Mouse (Mus musculus) heart, embryonic 10.5 days (tissue): Measurements from ENCODE around the gene Tmem139. TPM values are rescaled to one million over a fixed set of nuclear protein-coding genes. Genes with fewer than 3 reads are reported as not detected.

Experiments
- DNase-seq: peaks from one replicate; pipeline ENCODE4 v3.0.0-alpha.2; 2017; ENCODE audit warnings: low spot score
- H3K27ac ChIP-seq: fragments of 300-500 bp; sonication (generic); 2 replicates; pipeline ENCODE4 v1.5.1; 2016; ENCODE audit warnings: mild to moderate bottlenecking
- H3K27me3 ChIP-seq: fragments of 300-500 bp; sonication (generic); 2 replicates; pipeline ENCODE4 v1.6.1; 2016; ENCODE audit warnings: mild to moderate bottlenecking; ENCODE audit not compliant: poor library complexity, insufficient read depth, severe bottlenecking
- H3K36me3 ChIP-seq: fragments of 300-500 bp; sonication (generic); 2 replicates; pipeline ENCODE4 v1.6.1; 2016; ENCODE audit warnings: mild to moderate bottlenecking, moderate library complexity
- H3K4me1 ChIP-seq: fragments of 300-500 bp; sonication (generic); 2 replicates; pipeline ENCODE4 v1.6.1; 2016; ENCODE audit warnings: mild to moderate bottlenecking
- H3K4me3 ChIP-seq: fragments of 300-500 bp; sonication (generic); 2 replicates; pipeline ENCODE4 v1.5.1; 2016; ENCODE audit warnings: mild to moderate bottlenecking, moderate library complexity
- H3K9me3 ChIP-seq: fragments of 300-500 bp; sonication (generic); 2 replicates; pipeline ENCODE4 v1.6.1; 2016; ENCODE audit warnings: mild to moderate bottlenecking, moderate library complexity
- WGBS: fragments of 180-500 bp; shearing (Covaris S2); methylation state at CpG from one replicate; pipeline ENCODE4 v1.1.7; 2016; 5-methylcytosine and 5-hydroxymethylcytosine counted together
- polyA plus RNA-seq: library from polyadenylated mRNA; unstranded; fragments of >200 nt; fragmentation: Nextera tagmentation; extraction: Ambion mirVana; gene quantifications from 2 replicates; pipeline ENCODE4 v1.2.1, GENCODE M21; 2016

Tmem139 gene
- polyA plus RNA-seq = 0.21 and 0.41 TPM in 2 replicates

DNA sequence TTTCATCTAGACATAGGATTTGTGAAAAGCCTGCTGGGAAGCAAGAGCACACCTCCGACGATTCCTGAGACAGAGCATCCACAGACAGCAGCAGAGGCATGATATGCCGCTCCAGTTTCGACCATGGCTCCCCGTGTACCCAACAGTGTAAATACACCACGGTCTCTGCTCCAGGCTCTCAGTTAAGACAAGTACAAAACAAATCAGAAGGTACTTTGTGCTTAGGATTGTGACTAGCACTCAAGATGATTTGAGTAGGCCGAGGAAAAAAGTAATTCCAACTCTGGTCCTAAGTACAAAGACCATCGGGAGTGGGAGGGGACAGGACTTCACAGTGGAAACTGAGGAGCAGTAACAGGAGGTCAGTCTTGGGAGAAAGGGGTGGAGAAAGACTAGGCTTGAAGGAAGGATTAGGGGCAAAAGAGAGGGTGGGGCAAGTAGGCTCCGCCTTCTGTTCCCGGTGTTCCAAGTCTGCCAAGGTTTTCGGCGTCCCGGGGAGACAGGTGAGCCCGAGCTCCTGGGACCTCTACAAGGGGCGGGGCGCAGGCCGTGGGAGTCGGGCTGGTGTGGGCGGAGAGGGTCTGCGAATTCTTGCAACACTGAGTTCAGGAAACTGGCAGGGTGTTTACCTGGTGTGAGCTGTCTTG, at the start of gene Tmem139:
TSS of gene Tmem139 (plus strand) at position 447 of the 647 bp plus-strand sequence.
- 11% methylated on average over 20 of the region's 20 CpGs for WGBS
- peaks cover 10% of the 10 kb centered on the region for H3K4me1 ChIP-seq
- peak within 1 kb of the TSS; percentile 52; the same call in 1 of the 2 replicates for H3K27ac ChIP-seq
- H3K27me3 ChIP-seq = peaks cover 6% of the 10 kb centered on the region; the same call in 1 of the 2 replicates
- no peaks in the 10 kb centered on the region for H3K9me3 ChIP-seq
- DNase-seq = no peak
- peak within 1 kb of the TSS; percentile 46 for H3K4me3 ChIP-seq
- no peaks in the 10 kb centered on the region for H3K36me3 ChIP-seq

DNA sequence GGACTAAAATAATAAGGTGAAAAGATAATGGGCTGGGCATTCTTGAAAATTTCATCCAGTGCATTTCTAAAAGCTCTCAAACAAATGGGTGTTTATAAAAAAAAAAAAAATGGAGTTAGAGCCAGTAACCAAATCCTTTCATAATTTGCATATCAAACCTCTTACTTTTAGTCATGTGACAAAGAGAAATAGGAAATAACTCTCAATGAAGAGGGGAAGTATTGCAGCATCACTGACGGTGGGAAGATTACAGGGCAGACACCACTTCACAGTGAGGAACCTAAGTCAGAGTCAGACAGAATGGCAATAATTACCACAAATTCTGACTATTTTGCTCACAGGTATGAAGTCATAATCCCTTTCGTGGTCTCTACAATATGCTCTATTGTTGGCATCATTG, 46.7 kb upstream of the Tmem139 start, which contains the start of gene Tas2r144:
TSS of gene Tas2r144 (plus strand) at position 301 of the 400 bp plus-strand sequence.
- no peak for DNase-seq
- Histone ChIP-seq H3K36me3 (no peaks in the 10 kb centered on the region), H3K4me3 (no peak within 1 kb of the TSS), H3K9me3 (no peaks in the 10 kb centered on the region), H3K4me1 (no peaks in the 10 kb centered on the region), H3K27me3 (no peaks in the 10 kb centered on the region), H3K27ac (no peak within 1 kb of the TSS)
- WGBS = 81% methylated on average over 2 of the region's 2 CpGs

DNA sequence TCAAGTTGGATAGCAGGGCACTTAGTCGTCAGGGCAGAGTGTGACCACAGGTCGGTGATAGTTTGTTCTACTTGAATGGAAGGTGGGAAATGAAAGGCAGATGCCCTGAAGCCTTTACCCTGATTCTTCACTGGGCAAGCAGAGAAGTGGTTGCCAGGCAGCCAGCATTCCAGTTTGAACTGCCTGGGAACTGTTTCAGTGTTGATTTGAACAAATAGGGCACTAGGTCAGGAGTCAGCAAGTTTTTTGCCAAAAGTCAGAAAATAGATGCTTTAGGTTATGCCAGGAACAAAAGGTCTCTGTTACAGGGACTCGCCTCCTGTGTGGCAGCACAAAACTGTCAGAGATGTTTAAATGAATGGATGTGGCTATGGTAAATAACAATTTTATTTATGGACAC, 39.5 kb upstream of the Tmem139 start:
- 77% methylated on average over 3 of the region's 3 CpGs for WGBS
- H3K27ac ChIP-seq = no peak overlapping the region
- no peak overlapping the region for H3K4me3 ChIP-seq
- no peaks in the 10 kb centered on the region for H3K27me3 ChIP-seq
- DNase-seq = no peak
- H3K36me3 ChIP-seq = no peaks in the 10 kb centered on the region
- no peaks in the 10 kb centered on the region for H3K9me3 ChIP-seq
- no peaks in the 10 kb centered on the region for H3K4me1 ChIP-seq

DNA sequence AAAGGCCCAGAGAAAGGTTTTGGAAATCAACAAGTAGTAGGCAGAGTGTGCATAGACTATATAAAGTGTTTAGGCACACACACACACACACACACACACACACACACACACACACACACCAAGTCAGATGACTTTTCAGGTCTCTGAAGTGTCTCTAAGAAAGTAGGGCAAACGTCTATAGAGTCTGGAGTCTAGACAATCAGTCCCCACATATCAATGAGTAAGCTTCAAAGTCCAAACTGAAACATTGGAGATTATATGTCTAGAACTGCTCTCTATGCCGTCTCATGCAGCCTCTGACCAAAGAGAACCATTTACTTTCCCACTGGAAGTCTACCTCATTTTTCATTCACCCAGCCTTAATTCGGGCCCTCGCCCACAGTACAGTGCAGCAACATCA, 36.7 kb upstream of the Tmem139 start:
- Histone ChIP-seq H3K4me3 (no peak overlapping the region), H3K27me3 (no peaks in the 10 kb centered on the region), H3K36me3 (no peaks in the 10 kb centered on the region), H3K27ac (no peak overlapping the region), H3K4me1 (no peaks in the 10 kb centered on the region), H3K9me3 (no peaks in the 10 kb centered on the region)
- DNase-seq = no peak
- whole genome bisulfite sequencing = 57% methylated on average over 4 of the region's 4 CpGs

DNA sequence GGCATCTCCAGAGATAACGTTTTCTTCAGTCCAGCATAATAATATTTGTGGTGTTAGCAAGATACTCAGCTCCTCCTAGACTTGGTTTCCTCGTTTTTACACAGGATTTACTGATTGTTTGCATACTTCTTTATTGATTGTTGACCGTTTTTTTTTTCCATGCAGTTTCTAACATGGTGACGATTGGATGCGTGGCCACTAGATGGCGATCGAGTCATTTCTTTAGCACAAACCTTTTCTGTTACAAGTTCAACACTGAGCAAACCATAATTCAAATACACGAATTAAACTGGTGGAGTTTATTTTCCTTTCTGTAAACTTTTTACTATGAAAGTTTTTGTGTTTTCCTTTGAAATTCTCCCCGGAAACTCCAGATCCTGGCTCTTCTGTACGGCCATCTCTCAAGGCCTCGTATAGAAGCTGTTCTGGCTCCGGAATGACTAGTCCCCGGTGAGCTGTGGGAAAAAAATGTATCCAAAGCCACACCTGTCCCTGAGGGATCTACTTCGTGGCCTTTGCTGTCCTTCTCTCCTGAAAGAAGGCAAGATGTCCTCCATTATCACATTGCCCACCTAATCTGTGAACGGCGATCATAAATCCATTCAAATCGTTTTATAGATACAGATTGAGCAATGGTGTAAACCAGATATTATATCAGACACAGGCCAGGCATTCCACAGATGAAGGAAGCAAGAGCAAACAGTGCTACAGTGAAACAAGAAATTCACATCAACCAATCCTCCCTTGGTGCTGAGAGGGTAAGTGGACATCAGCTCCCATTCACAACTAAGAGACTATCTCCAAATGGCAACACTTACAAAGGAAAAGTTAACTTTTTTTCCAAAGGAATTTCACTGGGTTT, 34.3 kb upstream of the Tmem139 start:
- WGBS = 34% methylated on average over 17 of the region's 17 CpGs

DNA sequence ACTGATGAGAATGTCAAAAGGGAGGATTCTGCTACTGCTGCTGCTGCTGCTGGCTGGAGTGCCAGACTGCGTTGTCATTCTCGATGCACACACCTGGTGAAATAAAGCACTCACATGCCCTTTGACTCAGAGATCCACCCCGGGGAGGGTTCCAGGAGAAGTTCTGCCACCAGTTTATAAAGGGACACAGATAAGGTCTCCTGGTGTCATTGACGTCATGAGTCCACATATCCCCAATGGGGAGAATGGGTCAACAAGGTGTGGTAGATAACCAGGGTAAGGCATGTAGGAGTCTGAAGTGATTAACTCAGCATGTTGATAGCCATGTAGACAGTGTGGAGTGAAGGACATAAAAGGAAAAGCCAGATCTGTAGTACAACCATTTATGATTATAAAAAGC, 32.2 kb upstream of the Tmem139 start:
- Histone ChIP-seq H3K4me1 (no peaks in the 10 kb centered on the region), H3K4me3 (no peak overlapping the region), H3K9me3 (no peaks in the 10 kb centered on the region), H3K36me3 (no peaks in the 10 kb centered on the region), H3K27me3 (no peaks in the 10 kb centered on the region), H3K27ac (no peak overlapping the region)
- WGBS = 61% methylated on average over 4 of the region's 4 CpGs
- DNase-seq = no peak

More for the DNA sequence above, 34.3 kb upstream of the Tmem139 start:
- Histone ChIP-seq H3K9me3 (no peaks in the 10 kb centered on the region), H3K27me3 (no peaks in the 10 kb centered on the region), H3K36me3 (no peaks in the 10 kb centered on the region), H3K27ac (no peak overlapping the region), H3K4me3 (no peak overlapping the region), H3K4me1 (no peaks in the 10 kb centered on the region)
- DNase-seq = no peak

DNA sequence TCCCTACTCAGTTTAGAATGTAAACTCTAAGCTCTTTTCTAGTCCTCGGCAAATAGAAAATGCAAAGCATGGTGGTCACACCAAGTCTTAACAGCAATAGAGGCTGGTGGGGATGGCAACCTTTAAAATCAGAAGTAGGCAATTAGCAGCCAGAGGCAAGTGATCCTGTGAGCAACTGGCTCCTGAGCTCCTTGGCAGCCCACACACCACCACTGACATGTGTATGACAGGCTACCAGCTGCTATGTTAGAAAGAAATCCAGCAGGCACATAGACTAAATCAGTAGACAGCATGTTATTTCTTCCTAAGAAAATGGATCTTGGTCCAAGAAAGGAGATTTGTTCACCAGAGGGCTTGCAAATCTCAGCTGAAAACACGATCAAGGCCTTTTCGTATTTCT, 30.6 kb upstream of the Tmem139 start:
- Histone ChIP-seq H3K4me1 (no peaks in the 10 kb centered on the region), H3K27ac (no peak overlapping the region), H3K9me3 (no peaks in the 10 kb centered on the region), H3K36me3 (no peaks in the 10 kb centered on the region), H3K27me3 (no peaks in the 10 kb centered on the region), H3K4me3 (no peak overlapping the region)
- WGBS = 88% methylated on average over 3 of the region's 3 CpGs
- DNase-seq = no peak

DNA sequence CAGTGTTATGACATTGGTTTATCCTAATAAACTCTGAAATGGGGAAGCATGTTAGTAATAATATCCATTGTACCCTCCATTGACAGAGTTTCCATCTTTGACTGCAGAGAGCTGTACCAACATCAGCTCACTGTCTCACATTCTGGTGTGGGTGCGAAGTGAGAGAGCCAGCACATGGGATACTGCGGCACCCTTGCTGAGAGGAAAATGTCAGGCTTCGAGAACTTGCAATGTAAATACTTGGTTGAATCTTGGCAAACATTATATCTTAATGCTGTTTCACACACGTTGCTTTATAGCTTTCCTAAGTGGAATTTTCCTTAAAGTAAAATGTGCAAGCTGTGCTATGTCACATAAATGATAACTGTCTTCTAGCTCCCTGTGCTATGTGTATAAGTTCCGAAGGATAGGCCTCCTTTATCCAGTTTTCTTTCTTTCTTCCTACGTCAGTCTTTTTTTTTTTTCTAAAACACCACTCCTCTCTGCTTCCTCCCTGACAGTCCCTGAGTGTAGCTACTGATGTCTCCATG, 24.4 kb upstream of the Tmem139 start:
- H3K4me1 ChIP-seq = no peaks in the 10 kb centered on the region
- WGBS = 67% methylated on average over 6 of the region's 6 CpGs
- DNase-seq = no peak
- no peak overlapping the region for H3K4me3 ChIP-seq
- H3K27me3 ChIP-seq = no peaks in the 10 kb centered on the region
- H3K27ac ChIP-seq = no peak overlapping the region
- no peaks in the 10 kb centered on the region for H3K9me3 ChIP-seq
- no peaks in the 10 kb centered on the region for H3K36me3 ChIP-seq

DNA sequence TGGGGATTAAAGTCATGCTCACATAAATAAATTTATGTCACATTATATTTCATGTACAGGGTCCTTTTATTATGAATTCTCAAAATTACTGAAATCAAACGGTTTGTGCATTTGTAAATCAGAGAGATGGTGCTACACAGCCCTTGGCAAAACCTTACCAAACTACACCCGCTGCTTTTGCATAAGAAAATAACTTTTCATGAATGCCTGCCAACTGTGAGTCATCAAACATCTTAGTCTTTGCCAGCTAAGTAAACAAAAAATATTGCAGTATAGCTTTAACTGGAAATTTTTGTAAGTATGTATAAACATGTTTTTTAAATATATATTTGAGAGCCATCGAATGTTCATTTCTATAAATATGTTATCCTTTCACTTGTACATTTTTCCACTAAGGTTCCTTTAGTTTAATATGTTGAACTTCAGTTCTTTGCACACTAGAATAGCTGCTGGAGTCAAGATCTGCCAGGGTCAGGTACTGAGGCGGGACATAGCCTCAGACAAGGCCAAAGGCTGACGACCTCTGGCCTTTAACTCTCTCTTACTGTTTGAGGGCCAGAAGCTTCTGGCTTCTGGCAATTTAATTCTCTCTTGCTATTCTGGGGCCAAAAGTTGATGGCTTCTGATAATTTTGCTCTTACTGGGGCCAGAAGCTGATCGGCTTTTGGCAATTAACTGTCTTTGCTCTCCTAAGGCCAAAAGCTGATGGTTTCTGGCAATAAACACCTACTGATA, 20.3 kb upstream of the Tmem139 start:
- Histone ChIP-seq H3K27ac (no peak overlapping the region), H3K9me3 (no peaks in the 10 kb centered on the region), H3K4me1 (peaks cover 10% of the 10 kb centered on the region), H3K36me3 (no peaks in the 10 kb centered on the region), H3K4me3 (no peak overlapping the region), H3K27me3 (peaks cover 2% of the 10 kb centered on the region)
- no peak for DNase-seq
- 76% methylated on average over 6 of the region's 6 CpGs for WGBS

DNA sequence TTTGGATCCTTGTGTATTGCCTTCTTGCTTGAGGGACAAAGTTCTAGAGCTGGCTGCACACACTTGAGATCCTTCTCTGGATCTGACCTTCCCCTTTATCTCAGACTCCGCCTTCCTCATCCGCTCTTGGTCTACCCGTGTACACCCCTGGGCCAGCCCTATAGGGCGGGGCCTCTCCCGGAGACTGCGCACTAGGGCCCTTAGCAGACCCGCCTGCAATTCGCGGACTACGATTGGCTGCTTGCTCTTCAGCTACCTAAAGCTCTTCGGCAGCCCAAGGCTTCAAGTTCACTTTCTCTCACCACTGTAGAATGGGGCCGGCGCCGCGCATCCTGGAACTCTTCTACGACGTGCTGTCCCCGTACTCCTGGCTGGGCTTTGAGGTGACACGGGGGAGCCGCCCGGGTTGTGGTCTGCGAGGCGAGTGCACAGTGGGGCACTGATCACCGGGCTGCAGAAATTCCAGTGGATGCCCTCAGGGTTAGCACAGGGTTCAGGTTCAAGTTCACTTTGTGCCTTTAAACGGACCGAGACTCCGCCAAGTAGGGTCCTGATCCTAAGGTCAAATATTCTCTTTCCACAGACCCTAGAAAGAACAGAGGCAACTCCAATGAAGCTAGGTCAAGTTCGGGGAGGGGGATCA, 15.9 kb upstream of the Tmem139 start, which contains the start of gene Gstk1:
TSS of gene Gstk1 (plus strand) at position 225 of the 643 bp plus-strand sequence.
- H3K4me3 ChIP-seq = peak within 1 kb of the TSS; percentile 64
- peaks cover 10% of the 10 kb centered on the region for H3K4me1 ChIP-seq
- peak; percentile 96 for DNase-seq
- WGBS = 3% methylated on average over 28 of the region's 28 CpGs
- peaks cover 14% of the 10 kb centered on the region for H3K27me3 ChIP-seq
- no peaks in the 10 kb centered on the region for H3K9me3 ChIP-seq
- H3K36me3 ChIP-seq = no peaks in the 10 kb centered on the region
- peak within 1 kb of the TSS; percentile 78 for H3K27ac ChIP-seq

DNA sequence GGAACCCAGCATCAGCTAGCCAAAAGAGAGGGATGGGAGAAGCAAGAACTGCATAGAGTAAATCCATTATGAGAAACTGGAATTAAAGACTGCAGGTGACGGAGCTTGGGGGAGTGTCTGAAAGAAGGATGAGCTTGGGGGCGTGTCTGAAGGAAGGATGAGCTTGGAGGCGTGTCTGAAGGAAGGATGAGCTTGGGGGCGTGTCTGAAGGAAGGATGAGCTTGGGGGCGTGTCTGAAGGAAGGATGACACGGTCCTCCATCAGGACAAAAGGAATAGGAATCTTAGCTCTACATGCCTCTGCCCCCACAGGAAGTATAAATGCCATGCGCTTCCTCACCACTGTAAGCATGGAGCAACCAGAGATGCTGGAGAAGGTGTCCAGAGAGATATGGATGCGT, 14.6 kb upstream of the Tmem139 start:
- H3K9me3 ChIP-seq = no peaks in the 10 kb centered on the region
- no peak for DNase-seq
- peaks cover 14% of the 10 kb centered on the region for H3K27me3 ChIP-seq
- H3K4me1 ChIP-seq = peaks cover 10% of the 10 kb centered on the region
- WGBS = 10% methylated on average over 8 of the region's 8 CpGs
- no peak overlapping the region for H3K4me3 ChIP-seq
- no peak overlapping the region for H3K27ac ChIP-seq
- H3K36me3 ChIP-seq = no peaks in the 10 kb centered on the region

DNA sequence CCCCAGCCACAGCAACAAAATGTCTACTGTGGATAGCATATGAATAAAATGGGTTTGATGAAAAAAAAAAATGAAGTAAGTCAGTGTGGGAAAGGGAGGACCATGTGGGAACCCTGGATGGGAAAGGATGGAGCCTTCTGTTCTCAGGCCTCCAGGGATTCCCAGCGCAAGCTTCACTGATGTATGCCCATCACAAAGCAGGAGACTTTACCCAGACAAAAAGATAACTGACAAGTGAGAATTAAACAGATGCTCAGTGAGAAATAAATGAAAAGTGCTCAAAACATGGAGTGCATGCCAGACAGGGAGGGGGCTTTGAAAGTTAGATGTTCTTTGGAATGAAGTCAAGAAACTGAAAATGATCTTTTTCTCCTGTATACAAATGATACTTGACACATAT, 13.8 kb upstream of the Tmem139 start:
- H3K36me3 ChIP-seq = no peaks in the 10 kb centered on the region
- H3K4me1 ChIP-seq = peaks cover 10% of the 10 kb centered on the region
- H3K27ac ChIP-seq = no peak overlapping the region
- no peaks in the 10 kb centered on the region for H3K9me3 ChIP-seq
- no peak overlapping the region for H3K4me3 ChIP-seq
- peaks cover 14% of the 10 kb centered on the region for H3K27me3 ChIP-seq
- 93% methylated on average over 1 of the region's 1 CpGs for WGBS
- DNase-seq = no peak
